Mouse (Mus musculus): ENCODE measurements around the gene Taf5l. TPM values are rescaled to one million over a fixed set of nuclear protein-coding genes. Genes with fewer than 3 reads are reported as not detected.
"Not testable (repeated sequence)": the region's sequence is repeated elsewhere in the genome, so short reads cannot be mapped to it uniquely, and the experiment has no call there.

The Taf5l gene
- total RNA-seq, 1 experiment from 2014 or later: 25.4 TPM

DNA sequence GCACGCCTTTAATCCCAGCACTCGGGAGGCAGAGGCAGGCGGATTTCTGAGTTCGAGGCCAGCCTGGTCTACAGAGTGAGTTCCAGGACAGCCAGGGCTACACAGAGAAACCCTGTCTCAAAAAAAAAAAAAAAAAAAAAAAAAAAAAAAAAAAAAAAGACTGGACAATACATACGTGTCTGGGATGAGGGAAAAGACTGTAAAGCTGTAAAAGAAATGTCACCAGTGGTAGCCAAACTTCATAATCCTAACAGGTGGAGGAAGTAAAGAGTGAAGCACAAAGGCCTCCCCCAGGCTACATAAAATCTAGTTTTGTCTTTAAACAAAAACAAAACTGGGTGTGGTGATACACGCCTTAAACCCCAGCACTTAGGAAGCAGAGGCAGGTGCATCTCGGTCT is 6.9 kb downstream of the Taf5l start:
- not testable (repeated sequence) for DNase-seq

DNA sequence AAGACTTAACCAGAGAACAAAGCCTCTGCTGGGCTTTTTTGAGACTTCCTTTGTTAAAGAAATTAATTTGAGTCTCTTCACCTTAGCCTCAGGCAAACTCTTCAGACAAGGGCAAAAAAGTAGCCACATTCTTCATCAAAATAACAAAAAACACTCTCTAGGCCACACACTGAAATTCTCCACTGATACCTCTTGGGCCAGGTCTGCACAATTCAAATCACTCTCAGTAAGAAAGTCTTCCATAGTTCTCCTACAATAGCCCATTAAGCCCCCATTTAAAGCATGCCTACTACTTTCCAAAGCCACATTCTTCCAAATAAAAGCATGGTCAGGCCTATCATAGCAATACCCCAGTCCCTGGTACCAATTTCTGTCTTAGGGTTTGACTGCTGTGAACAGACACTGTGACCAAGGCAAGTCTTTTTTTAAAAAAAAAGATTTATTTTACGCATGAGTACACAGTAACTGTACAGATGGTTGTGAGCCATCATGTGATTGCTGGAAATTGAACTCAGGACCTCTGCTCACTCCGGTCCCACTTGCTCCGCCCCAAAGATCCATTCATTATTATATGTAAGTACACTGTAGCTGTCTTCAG is 9.1 kb downstream of the Taf5l start:
- DNase-seq: no peak

GRCm38 (mm10) chr8:124011580-124011979 is 9.6 kb downstream of the Taf5l start:
- no peak for DNase-seq

DNA sequence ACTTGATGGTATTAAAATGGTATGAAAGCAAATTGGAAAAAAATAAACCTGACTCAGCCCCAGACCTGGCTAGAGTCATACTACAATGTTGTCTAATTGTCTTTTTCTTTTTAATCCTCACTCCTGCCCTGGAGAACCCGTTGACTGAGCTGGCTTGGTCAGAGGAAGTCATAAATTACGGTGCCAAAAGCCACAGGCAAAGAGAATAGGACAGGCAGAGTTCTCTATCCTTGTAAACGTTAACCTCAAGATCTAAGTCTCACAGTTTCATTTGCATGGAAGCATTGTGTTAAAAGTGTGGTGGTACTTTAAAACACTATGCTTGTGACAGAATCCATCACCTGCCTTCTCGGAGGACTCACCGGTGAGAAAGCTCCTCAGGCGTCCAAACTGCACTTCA is 13.4 kb downstream of the Taf5l start:
- no peak for DNase-seq

DNA sequence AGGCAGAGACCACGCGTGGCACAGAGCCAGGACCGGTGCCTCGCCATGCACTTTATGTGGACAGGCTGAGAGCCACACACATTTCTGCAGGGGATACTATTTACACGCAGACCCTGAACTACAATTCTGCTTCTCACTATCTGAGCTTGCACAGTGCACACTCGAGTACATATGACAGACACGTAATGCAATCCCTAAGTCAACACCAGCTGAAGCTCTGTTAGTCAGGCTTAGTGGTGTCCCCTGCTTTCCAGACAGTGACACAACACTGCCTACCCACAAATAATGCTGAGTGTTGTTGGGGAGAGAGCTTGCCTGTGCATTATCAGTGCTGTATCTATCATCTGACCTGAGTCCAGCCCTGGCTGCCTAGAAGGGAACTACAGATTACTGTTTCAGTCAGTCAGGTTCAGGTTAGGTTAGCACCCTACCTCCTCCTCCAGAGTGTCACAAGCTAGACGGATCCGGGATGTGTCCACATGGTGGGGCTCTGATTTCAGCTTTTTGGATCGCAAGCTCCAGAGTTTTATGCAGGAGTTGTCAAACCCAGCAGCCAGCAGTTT is 18.6 kb downstream of the Taf5l start:
- no peak for DNase-seq

GRCm38 (mm10) chr8:123999568-123999967 is 21.6 kb downstream of the Taf5l start:
- peak; percentile 81 for DNase-seq

DNA sequence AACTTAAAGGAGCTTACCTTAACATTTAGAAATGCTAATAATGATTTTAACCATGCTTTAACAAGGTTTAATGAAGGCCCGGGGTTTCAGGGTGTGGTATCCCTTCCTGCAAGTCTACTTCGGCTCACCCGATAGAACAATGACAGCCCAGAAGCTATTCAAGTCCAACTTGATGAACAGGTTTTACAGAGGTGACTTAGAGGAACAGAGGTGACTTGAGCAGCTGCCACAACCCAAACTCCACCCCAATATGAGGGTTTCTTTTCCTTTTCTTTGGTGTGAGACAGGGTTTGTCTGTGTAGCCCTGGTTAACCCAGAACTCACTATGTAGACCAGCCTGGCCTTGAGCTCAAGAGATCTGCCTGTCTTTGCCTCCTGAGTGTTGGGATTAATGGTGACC is 27.2 kb downstream of the Taf5l start:
- DNase-seq: no peak

- DNase-seq: no peak
Observed at GRCm38 (mm10) chr8:123993597-123993996, 27.6 kb downstream of the Taf5l start.

DNA sequence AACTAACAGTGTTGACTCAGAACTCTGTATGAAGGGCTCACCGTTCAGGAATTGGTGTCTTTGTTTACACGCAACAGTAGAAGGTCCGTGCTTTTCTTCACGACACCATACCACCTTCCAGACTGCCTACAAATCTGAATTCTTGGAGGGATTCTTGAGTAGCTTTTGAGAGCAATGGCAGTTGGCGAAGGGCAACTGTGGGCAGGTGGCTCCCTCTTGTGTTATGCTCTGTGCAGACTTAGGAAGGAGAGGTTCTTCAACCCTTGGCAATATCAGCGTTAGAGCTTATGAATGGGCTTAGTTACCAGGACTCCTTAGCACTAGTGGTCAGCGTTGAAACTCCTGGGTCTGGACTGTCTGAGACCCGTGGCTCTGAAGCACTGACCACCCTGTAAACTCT is 28.6 kb downstream of the Taf5l start:
- DNase-seq: no peak

DNA sequence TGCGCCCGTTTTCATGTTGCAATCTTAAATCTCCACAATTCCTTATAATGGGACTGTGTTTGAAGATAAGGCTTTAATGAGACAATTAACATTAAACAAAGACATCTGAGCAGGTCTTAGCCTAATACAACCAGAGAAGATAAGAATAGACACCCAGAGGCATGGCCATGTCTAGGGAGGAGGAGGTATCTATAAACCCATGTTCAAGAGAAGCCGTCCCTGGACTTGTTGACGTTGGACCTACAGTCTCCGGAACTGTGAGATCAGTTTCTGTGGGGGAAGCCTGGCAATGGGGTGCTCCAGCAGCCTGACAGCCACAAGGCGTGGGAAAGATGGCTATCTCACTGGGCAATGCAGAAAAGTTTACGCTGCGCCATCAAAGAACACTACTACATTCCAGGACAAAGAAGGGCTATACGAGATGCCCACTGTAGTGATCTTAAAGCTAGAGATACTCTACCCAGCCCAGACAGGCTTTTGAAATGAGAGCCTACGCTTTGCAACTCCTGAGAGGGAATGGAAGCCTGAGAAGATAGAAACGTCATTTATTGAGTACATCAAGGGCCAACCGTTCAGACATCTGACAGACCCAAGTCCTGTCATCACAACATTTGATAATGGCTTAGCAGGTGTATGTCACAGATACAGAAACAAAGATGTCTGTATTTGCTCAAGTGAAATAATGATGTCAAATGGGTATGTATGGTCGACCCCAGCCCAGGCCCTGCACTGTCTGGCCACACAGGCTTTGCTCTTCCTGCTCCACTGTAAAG is 30.7 kb downstream of the Taf5l start:
- DNase-seq: no peak

GRCm38 (mm10) chr8:123989128-123989527 is 32.1 kb downstream of the Taf5l start:
- DNase-seq: no peak

- no peak for DNase-seq
Observed at GRCm38 (mm10) chr8:123988605-123989038, 32.6 kb downstream of the Taf5l start.

DNA sequence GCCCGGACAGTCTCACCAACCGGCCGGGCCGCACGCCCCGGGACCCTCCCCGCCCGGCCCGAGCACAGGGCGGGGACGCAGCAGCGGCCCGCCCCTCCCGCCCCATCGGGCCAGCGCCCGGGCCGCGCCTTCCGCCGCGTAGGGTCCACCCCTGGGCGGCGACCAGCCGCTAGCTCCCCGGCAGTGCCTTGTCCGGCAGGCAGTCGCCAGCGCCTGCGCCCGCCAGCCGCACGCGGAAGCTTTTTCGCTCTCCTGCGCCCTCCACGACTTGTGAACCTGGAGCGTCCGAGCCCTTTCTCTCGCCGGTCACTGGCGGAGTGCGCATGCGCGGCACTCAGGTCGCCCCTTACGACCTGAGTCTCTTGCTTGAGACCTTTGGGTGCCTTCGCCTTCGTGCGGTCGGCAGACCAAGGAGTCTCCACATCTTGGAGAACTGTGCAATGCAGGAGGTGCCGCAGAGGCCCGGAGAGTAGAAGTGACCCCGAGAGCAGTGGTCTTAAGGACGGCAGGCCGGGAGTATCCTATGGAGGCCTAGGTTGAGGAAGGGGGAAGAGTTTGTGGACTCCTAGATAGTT is 38.3 kb downstream of the Taf5l start, which contains the start of gene Abcb10:
Abcb10 (minus strand) TSS at position 297 of the 575 bp plus-strand sequence.
- peak; percentile 95 for DNase-seq

GRCm38 (mm10) chr8:123982291-123982793 is 38.9 kb downstream of the Taf5l start:
- peak; percentile 52 for DNase-seq

GRCm38 (mm10) chr8:123981674-123982073 is 39.5 kb downstream of the Taf5l start:
- peak; percentile 29 for DNase-seq

DNA sequence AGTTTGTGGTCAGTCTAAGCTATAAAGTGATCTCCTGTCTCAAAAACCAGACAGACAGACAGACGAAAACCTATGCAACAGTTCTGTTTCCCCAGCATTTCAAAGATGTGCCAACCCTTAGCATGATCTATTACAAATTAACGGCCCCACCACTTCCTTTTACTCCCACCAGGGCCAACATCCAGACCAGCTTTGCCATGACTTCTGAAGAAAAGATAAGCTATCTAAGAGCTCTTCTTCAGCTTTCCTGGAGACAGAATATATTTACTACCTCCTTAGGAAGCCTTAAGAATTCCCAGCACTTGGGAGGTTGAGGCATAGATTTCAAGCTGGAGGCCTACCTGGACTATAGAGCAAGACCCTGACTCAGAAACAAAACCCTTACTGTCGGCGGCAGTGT is 41.0 kb downstream of the Taf5l start:
- no peak for DNase-seq

DNA sequence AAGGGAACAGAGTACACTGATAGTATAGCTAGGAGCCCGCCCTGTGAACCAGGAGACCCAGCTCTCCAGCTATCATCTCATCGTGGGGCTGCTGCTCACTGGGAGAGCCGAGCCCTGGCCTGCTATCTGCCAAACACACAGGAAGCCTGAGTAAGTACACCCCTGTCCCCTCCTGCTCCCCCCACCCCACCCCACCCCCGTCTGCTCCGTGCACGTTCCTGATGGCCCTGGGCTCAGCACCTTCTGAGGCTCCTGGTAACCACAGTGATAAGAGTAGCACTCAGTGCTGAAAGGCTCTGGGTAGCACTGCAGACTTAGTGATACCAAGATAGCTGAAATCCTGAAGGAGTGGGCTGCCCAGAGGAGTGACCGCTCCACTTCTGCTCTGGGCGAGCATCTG is 42.3 kb downstream of the Taf5l start:
- no peak for DNase-seq

DNA sequence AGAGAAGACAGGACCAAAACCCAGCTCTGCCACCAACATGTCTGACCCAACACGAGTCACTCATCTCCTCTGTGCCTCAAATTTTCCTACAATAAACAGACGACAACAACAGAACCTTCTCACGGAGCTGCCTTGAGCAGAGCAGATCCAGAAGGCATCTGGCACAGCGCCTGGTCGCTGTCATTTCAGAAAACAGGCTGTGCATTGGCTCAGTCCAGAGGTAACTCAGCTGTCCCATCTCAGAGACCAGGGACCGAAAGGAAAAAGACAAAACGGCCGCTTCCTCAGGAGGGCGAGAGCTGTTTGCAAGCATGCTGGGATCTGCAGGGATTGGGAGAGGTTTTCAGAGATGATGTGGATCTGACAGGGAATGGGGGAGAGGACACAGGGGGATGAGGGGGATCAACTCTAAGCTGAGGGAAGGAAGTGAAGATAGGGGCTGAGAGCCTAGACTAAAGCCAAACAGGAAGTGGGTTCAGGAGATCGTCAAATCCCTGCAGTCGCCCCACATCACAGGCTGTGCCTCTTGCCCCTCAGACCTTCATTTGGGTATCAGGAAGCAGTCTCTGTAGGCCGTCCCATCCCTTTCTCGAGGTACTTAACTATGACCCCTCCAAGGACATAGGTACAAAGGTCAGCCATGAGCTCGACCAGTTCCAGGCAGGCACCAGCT is 42.9 kb downstream of the Taf5l start:
- DNase-seq: peak; percentile 58

DNA sequence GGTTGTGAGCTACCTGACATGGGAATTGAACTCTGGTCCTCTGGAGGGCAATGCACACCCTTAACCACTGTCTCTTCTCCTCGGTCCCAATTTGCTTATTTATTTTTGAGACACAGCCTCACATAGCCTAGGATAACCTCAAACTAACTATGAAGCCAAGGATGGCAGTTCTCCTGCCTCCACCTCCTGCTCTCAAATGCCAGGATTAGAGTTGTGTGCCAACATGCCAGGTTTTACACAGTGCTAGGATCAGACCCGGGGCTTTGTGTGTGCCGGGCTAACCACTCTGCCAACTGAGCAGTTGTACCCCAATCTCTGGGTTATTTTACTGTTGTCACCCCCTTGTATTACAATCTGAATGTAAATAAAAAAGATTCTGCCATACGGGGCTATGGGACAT is 43.7 kb downstream of the Taf5l start:
- no peak for DNase-seq

DNA sequence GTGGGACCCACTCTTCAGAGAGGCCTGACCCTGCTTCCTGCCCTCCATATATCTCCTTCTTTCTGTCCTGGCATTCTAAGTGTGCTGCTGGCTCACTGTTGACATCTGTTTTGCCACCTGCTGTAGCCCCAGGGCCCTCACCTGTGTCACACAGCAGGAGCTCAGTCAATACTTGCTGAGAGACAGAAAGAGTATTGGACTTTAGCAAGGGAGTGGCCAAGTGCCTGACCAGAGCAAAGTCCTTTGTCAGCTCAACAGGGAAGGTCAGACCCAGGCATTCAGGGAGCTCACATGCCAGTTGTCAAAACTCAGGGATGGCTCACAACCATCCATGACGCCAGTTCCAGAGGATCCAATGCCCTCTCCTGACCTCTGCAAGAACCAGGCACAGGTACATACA is 47.7 kb downstream of the Taf5l start:
- no peak for DNase-seq

DNA sequence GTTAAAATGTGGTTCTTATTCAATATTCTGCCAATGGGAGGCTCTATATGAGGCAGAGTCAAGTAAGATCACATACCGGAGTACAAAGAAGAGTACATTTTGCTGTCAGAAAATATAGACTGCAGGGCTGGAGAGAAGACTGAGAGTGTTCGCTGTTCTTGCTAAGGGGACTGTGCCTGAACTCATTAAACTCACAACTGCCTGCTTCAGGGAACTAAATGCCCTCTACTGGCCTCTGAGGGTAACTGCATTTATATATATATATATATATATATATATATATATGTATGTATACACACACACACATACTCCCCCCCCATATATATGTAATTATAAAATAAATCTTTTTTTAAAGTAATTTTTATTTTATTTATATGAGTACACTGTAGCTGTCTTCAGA is 54.3 kb downstream of the Taf5l start:
- DNase-seq: no peak

DNA sequence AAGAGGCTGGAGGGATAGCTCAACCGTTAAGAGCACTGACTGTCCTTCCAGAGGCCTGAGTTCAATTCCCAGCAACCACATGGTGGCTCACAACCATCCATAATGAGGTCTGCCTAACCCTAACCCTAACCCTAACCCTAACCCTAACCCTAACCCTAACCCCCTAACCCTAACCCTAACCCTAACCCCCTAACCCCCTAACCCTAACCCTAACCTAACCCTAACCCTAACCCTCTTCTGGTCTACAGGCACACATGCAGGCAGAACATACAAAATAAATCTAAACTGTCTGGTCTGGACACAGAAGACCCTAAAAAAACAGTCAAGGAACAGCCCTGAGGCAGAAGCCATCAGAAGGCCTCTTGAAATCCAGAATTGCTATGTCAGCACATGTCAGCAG is 59.8 kb downstream of the Taf5l start:
- no peak for DNase-seq
